Mouse (Mus musculus) spleen, postnatal 36 days (tissue): ENCODE data around the gene Serpinb6d.

Source experiments
- DNase-seq, 2 experiments: peaks; one replicate each; pipeline ENCODE4 v3.0.0; 2022; ENCODE audit warnings: low spot score in 2 of 2, mixed read lengths in 1 of 2

Serpinb6d gene

GRCm38 (mm10) chr13:33661105-33661504, at the start of gene Serpinb6d:
Gene Serpinb6d (plus strand): TSS chr13:33661405.
- DNase-seq: no peak

DNA sequence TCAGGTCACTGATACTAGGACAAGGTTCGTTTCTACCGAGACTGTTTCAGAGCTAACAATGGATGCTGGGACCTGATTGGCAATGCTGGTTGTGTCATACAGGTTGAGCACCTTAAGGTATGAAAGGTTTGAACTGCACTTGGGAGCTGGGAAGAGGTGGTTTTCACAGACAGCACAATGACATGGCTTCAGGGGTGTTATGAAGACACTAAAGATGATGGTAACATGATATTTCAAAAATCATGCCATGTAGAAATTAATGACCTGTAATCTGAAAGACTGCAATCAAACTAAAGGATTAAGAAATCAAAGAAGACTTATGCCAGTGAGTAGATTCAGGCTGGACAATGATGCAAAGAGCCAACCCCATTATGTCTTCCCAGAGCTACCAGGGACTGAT, 38.3 kb upstream of the Serpinb6d start:
- DNase-seq: no peak

- DNase-seq: no peak
These were observed 18.7 kb upstream of the Serpinb6d start for GRCm38 (mm10) chr13:33642540-33642939.

DNA sequence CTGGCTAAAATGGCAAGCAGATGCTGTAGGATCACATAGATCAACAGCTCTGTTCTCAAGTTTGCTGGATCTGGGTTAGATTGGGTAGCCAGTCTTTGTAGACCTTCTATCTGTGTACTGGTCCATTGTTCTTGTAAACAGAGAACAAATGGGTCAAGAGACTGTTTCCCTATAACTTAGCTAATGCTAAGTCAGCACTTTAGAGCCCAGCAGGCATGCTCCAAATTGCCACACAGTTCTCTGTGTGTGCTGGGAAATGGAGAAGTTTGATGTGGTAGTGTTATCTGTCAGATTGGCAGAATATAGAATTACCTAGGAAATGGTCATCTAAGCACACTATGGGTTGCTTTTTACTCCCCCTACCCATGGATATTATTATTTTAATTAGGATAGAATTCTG, 1.3 kb downstream of the Serpinb6d start:
- DNase-seq: no peak

- DNase-seq: no peak
These were observed 59.1 kb downstream of the Serpinb6d start for GRCm38 (mm10) chr13:33720296-33720695.
